Mouse (Mus musculus) CH12.LX (cell line): Measurements from ENCODE around the gene Rps12-ps3. TPM values are rescaled to one million over a fixed set of nuclear protein-coding genes. Genes with fewer than 3 reads are reported as not detected.

Experiments used
- DNase-seq: peaks from one replicate; pipeline ENCODE4 v3.0.0-alpha.2; 2013; ENCODE audit errors: extremely low read depth
- H3K27ac ChIP-seq: 2 replicates; pipeline ENCODE4 v1.5.1; 2012; ENCODE audit warnings: low read depth, mild to moderate bottlenecking, control low read depth, moderate library complexity; ENCODE audit not compliant: insufficient read depth
- H3K27me3 ChIP-seq: replicated peaks from 2 replicates; pipeline ENCODE3; 2012; ENCODE audit warnings: inconsistent platforms
- H3K36me3 ChIP-seq, 2 experiments: replicated peaks in 1 of 2; 2 replicates each; pipeline versions ENCODE3 to v1.6.1; 2012; ENCODE audit warnings: inconsistent platforms in 1 of 2, low read length in 1 of 2, mild to moderate bottlenecking in 1 of 2, mixed read lengths in 1 of 2, moderate library complexity in 1 of 2; ENCODE audit not compliant: control insufficient read depth in 1 of 2, insufficient read depth in 1 of 2
- H3K4me1 ChIP-seq, 2 experiments: 2 replicates each; pipeline ENCODE4 v1.6.1; 2012; ENCODE audit warnings: inconsistent platforms in 1 of 2, moderate library complexity in 1 of 2; ENCODE audit not compliant: insufficient read depth in 2 of 2, control insufficient read depth in 1 of 2
- H3K4me2 ChIP-seq: 2 replicates; pipeline ENCODE4 v1.6.1; 2012; ENCODE audit warnings: low read depth, mild to moderate bottlenecking, control low read depth; ENCODE audit not compliant: poor library complexity, insufficient read depth, severe bottlenecking
- H3K4me3 ChIP-seq, 3 experiments: fragments of 150-350 bp in 1 of 3; sonication (generic) in 1 of 3; replicated peaks in 1 of 3; 2 replicates each; pipeline versions ENCODE3 to v1.5.1; 2011 to 2012; ENCODE audit warnings: low read depth in 2 of 3, low read length in 2 of 3, mild to moderate bottlenecking in 2 of 3, moderate library complexity in 2 of 3, control low read depth in 1 of 3, improper control_type of control experiment in 1 of 3, inconsistent platforms in 1 of 3, mixed read lengths in 1 of 3; ENCODE audit not compliant: poor library complexity in 1 of 3
- H3K79me2 ChIP-seq: replicated peaks from 2 replicates; pipeline ENCODE4 v1.6.1; 2012; ENCODE audit warnings: mild to moderate bottlenecking, moderate library complexity; ENCODE audit not compliant: control insufficient read depth, poor library complexity, insufficient read depth, severe bottlenecking; ENCODE audit errors: extremely low read depth
- H3K9ac ChIP-seq: 2 replicates; pipeline ENCODE4 v1.6.1; 2012; ENCODE audit warnings: low read depth, mild to moderate bottlenecking, control low read depth, moderate library complexity; ENCODE audit not compliant: insufficient read depth
- H3K9me3 ChIP-seq: replicated peaks from 2 replicates; pipeline ENCODE3; 2012; ENCODE audit warnings: low read length, inconsistent platforms, mixed read lengths
- CHD2 ChIP-seq: IDR thresholded peaks from 2 replicates; pipeline ENCODE4 v1.6.1; 2011; ENCODE audit warnings: low read length, improper control_type of control experiment
- CTCF ChIP-seq, 2 experiments: IDR thresholded peaks in 1 of 2; conservative IDR thresholded peaks in 1 of 2; 2 replicates each; pipeline ENCODE4 v1.5.1; 2011 to 2012; ENCODE audit warnings: low read depth in 2 of 2, low read length in 2 of 2, improper control_type of control experiment in 1 of 2, inconsistent platforms in 1 of 2, mild to moderate bottlenecking in 1 of 2, moderate library complexity in 1 of 2
- ELF1 ChIP-seq: IDR thresholded peaks from 2 replicates; pipeline ENCODE4 v1.6.1; 2014; ENCODE audit warnings: low read depth, mild to moderate bottlenecking, inconsistent platforms, low read length, improper control_type of control experiment
- ETS1 ChIP-seq: conservative IDR thresholded peaks from 2 replicates; pipeline ENCODE4 v1.6.1; 2012; ENCODE audit warnings: low read depth, mild to moderate bottlenecking, inconsistent platforms, low read length, improper control_type of control experiment, moderate library complexity
- GABPA ChIP-seq: IDR thresholded peaks from 2 replicates; pipeline ENCODE4 v1.6.1; 2012; ENCODE audit warnings: low read depth, low read length, improper control_type of control experiment, inconsistent platforms; ENCODE audit not compliant: insufficient replicate concordance
- HCFC1 ChIP-seq: IDR thresholded peaks from 2 replicates; pipeline ENCODE4 v1.6.1; 2012; ENCODE audit warnings: low read depth, mild to moderate bottlenecking, inconsistent platforms, low read length, improper control_type of control experiment
- JUN ChIP-seq: IDR thresholded peaks from 2 replicates; pipeline ENCODE4 v1.6.1; 2011; ENCODE audit warnings: low read depth, mild to moderate bottlenecking, low read length, improper control_type of control experiment, moderate library complexity; ENCODE audit not compliant: insufficient read depth
- JUND ChIP-seq: conservative IDR thresholded peaks from 2 replicates; pipeline ENCODE4 v1.6.1; 2011; ENCODE audit warnings: low read depth, low read length, improper control_type of control experiment
- MAFK ChIP-seq: IDR thresholded peaks from 2 replicates; pipeline ENCODE4 v1.6.1; 2011; ENCODE audit warnings: low read length, improper control_type of control experiment; ENCODE audit not compliant: insufficient replicate concordance
- MAX ChIP-seq: IDR thresholded peaks from 2 replicates; pipeline ENCODE4 v1.6.1; 2011; ENCODE audit warnings: low read length, improper control_type of control experiment
- MAZ ChIP-seq: IDR thresholded peaks from 2 replicates; pipeline ENCODE4 v1.6.1; 2012; ENCODE audit warnings: low read depth, mild to moderate bottlenecking, inconsistent platforms, low read length, improper control_type of control experiment, moderate library complexity
- MEF2A ChIP-seq: IDR thresholded peaks from 2 replicates; pipeline ENCODE4 v1.6.1; 2014; ENCODE audit warnings: low read depth, mild to moderate bottlenecking, inconsistent platforms, low read length, improper control_type of control experiment, borderline replicate concordance
- MYC ChIP-seq: IDR thresholded peaks from 2 replicates; pipeline ENCODE4 v1.6.1; 2011; ENCODE audit warnings: low read depth, mild to moderate bottlenecking, improper control_type of control experiment, low read length
- PAX5 ChIP-seq: IDR thresholded peaks from 2 replicates; pipeline ENCODE4 v1.6.1; 2012; ENCODE audit warnings: low read length, inconsistent platforms, mixed read lengths
- POLR2A ChIP-seq: IDR thresholded peaks from 2 replicates; pipeline ENCODE4 v1.6.1; 2011; ENCODE audit warnings: low read depth, mild to moderate bottlenecking, improper control_type of control experiment, low read length
- RCOR1 ChIP-seq: conservative IDR thresholded peaks from 2 replicates; pipeline ENCODE4 v1.6.1; 2012; ENCODE audit warnings: low read depth, mild to moderate bottlenecking, inconsistent platforms, low read length, improper control_type of control experiment
- TBP ChIP-seq: conservative IDR thresholded peaks from 2 replicates; pipeline ENCODE4 v1.6.1; 2011; ENCODE audit warnings: low read depth, low read length, improper control_type of control experiment
- TCF12 ChIP-seq: IDR thresholded peaks from 2 replicates; pipeline ENCODE4 v1.6.1; 2014; ENCODE audit warnings: low read depth, mild to moderate bottlenecking, inconsistent platforms, low read length, improper control_type of control experiment
- ZC3H11A ChIP-seq: IDR thresholded peaks from 2 replicates; pipeline ENCODE4 v1.6.1; 2012; ENCODE audit warnings: low read depth, mild to moderate bottlenecking, inconsistent platforms, low read length, improper control_type of control experiment
- ZKSCAN1 ChIP-seq: IDR thresholded peaks from 2 replicates; pipeline ENCODE4 v1.6.1; 2012; ENCODE audit warnings: low read depth, inconsistent platforms, low read length, improper control_type of control experiment, borderline replicate concordance
- ZNF384 ChIP-seq: IDR thresholded peaks from 2 replicates; pipeline ENCODE4 v1.6.1; 2012; ENCODE audit warnings: low read depth, low read length, improper control_type of control experiment, inconsistent platforms
- dilution Hi-C: fragments of 300-500 bp; cut with MboI; formaldehyde crosslinking; loops from 2 replicates; pipeline ENCODE4 v1.14.3; 2020; ENCODE audit warnings: low sequenced_read_pairs; ENCODE audit not compliant: extremely low pct_unique_long_range_greater_than_20kb, extremely low pct_ligation_motif_present
- in situ Hi-C: fragments of 300-500 bp; cut with MboI; formaldehyde crosslinking; loops from 3 replicates; pipeline ENCODE4 v1.14.3; 2019; ENCODE audit warnings: low sequenced_read_pairs, low pct_ligation_motif_present, low pct_unique_long_range_greater_than_20kb, mixed read lengths
- polyA plus RNA-seq: library from polyadenylated mRNA; unstranded; fragments of >175 nt; gene quantifications from 2 replicates; pipeline ENCODE4 v1.2.1, GENCODE M21; 2012; ENCODE audit warnings: low read depth; ENCODE audit not compliant: insufficient read length
- total RNA-seq, 2 experiments: library from RNA; depleted of rRNA; stranded (reverse); fragments of 300-350 nt in 1 of 2; fragments of >200 nt in 1 of 2; gene quantifications; 2 replicates each; pipeline ENCODE4 v1.2.3; 2012 to 2014

The Rps12-ps3 gene
- total RNA-seq (2012; rRNA removed) (329 and 567 TPM in 2 replicates), total RNA-seq (2014; rRNA removed) (1,801 and 1,885 TPM in 2 replicates), polyA plus RNA-seq (2,237 and 3,509 TPM in 2 replicates)

GRCm38 (mm10) chr19:59321990-59322389 lies at the start of gene Rps12-ps3:
Gene Rps12-ps3 (plus strand): TSS chr19:59322290.
- TF ChIP-seq ELF1 (no peak), CTCF (conservative IDR thresholded peaks at IDR 0.05 in 1 of 2, IDR thresholded peaks at IDR 0.05 in 1 of 2; ENCODE audit: low read depth in 2 of 2, low read length in 2 of 2) (no peak), MAZ (no peak), MYC (no peak), POLR2A (no peak), MAX (no peak), CHD2 (no peak)
- H3K4me1 ChIP-seq, result peaks cover 2 to 5% of the 10 kb centered on the region in 2 experiments; a peak in 2 of 4 replicates
- no peak within 1 kb of the TSS for H3K9ac ChIP-seq
- H3K36me3 ChIP-seq, result peaks cover 18 to 53% of the 10 kb centered on the region in 2 experiments
- no peaks in the 10 kb centered on the region for H3K9me3 ChIP-seq
- dilution Hi-C loops (no loop called here), in situ Hi-C loops (no loop called here)
- peaks cover 3% of the 10 kb centered on the region; the same call in 1 of the 2 replicates for H3K79me2 ChIP-seq
- no peak for DNase-seq
- no peaks in the 10 kb centered on the region for H3K27me3 ChIP-seq
- no peak within 1 kb of the TSS for H3K4me3 ChIP-seq
- H3K4me2 ChIP-seq, result no peak within 1 kb of the TSS
- no peak within 1 kb of the TSS for H3K27ac ChIP-seq

GRCm38 (mm10) chr19:59273190-59273589 lies 48.9 kb upstream of the Rps12-ps3 start:
- dilution Hi-C loops (no loop called here), in situ Hi-C loops (no loop called here)
- no peak for DNase-seq
- Histone ChIP-seq H3K9me3 (no peaks in the 10 kb centered on the region), H3K36me3 (no peaks in the 10 kb centered on the region), H3K27ac (no peak overlapping the region), H3K4me2 (no peak overlapping the region), H3K27me3 (no peaks in the 10 kb centered on the region), H3K4me3 (no peak overlapping the region), H3K79me2 (no peaks in the 10 kb centered on the region), H3K9ac (no peak overlapping the region), H3K4me1 (no peaks in the 10 kb centered on the region)
- TF ChIP-seq TCF12 (no peak), JUN (no peak)

GRCm38 (mm10) chr19:59276354-59276753 lies 45.7 kb upstream of the Rps12-ps3 start:
- Histone ChIP-seq H3K79me2 (no peaks in the 10 kb centered on the region), H3K36me3 (peaks cover 0 to 6% of the 10 kb centered on the region in 2 experiments), H3K9me3 (peaks cover 5% of the 10 kb centered on the region), H3K27ac (no peak overlapping the region), H3K4me1 (no peaks in the 10 kb centered on the region), H3K4me3 (no peak overlapping the region), H3K4me2 (no peak overlapping the region), H3K9ac (no peak overlapping the region), H3K27me3 (no peaks in the 10 kb centered on the region)
- no peak for DNase-seq
- in situ Hi-C loops, result no loop called here
- no peak for TF ChIP-seq ETS1
- no peak for TF ChIP-seq ZC3H11A
- no peak for TF ChIP-seq RCOR1
- no peak for TF ChIP-seq PAX5
- TF ChIP-seq JUN, result no peak
- TF ChIP-seq MAFK, result no peak
- TF ChIP-seq TBP, result no peak
- TF ChIP-seq HCFC1, result no peak
- no peak for TF ChIP-seq GABPA
- no peak for TF ChIP-seq ZNF384
- no peak for TF ChIP-seq MEF2A
- TF ChIP-seq ZKSCAN1, result no peak
- TF ChIP-seq JUND, result no peak
- TF ChIP-seq MYC, result no peak
- no peak for TF ChIP-seq CTCF (conservative IDR thresholded peaks at IDR 0.05 in 1 of 2, IDR thresholded peaks at IDR 0.05 in 1 of 2; ENCODE audit: low read depth in 2 of 2, low read length in 2 of 2)
- dilution Hi-C loops, result no loop called here
